10 mouse cellular contexts compared by ENCODE assay signal in genomic region chr17:86283741-86284140, GRCm38 (mm10).
DNase-seq lines count a peak whose midpoint lies in the region; ATAC-seq and TF ChIP-seq lines count a peak whose summit lies in the region.
"Had no signal": no experiment of that assay in that cellular context is flagged by ENCODE, and none has a peak within 500 bp of the region (broad histone marks: within the 10 kb centered on the region; RNA-seq: fewer than 3 reads in every experiment).

No protein-coding gene starts in this region.

- peak; percentile 71 for ATAC-seq in lung, postnatal 0 days
- no peak; the same call in 1 of the 2 replicates for ATAC-seq in kidney, postnatal 0 days (replicated peaks; ENCODE audit: low FRiP score, low read depth)
- ATAC-seq in megakaryocyte-erythroid progenitor cell, adult 5-6 weeks (replicated peaks; ENCODE audit: low FRiP score, low TSS enrichment, poor library complexity, severe bottlenecking): no peak
- no peak for ATAC-seq in erythroid progenitor cell, adult 5-6 weeks (replicated peaks; ENCODE audit: low FRiP score, poor library complexity, severe bottlenecking)

- no peak for TF ChIP-seq POLR2A in lung, adult 2 months (IDR thresholded peaks at IDR 0.05; ENCODE audit: borderline replicate concordance, extremely low read depth, low read depth, low read length)

- no peak overlapping the region for H3K4me2 ChIP-seq in lung, postnatal 0 days (replicated peaks; ENCODE audit: low read depth, low read length)
- H3K4me2 ChIP-seq in kidney, postnatal 0 days (ENCODE audit: low read length): no peak overlapping the region
- H3K4me2 ChIP-seq: embryonic facial prominence, embryonic 12.5 days had no signal

- no peaks in the 10 kb centered on the region for H3K9me3 ChIP-seq in lung, postnatal 0 days (ENCODE audit: low read length)
- no peaks in the 10 kb centered on the region for H3K9me3 ChIP-seq in kidney, postnatal 0 days (replicated peaks; ENCODE audit: low read length)
- H3K9me3 ChIP-seq: embryonic facial prominence, embryonic 12.5 days had no signal

- H3K4me3 ChIP-seq in lung, postnatal 0 days (ENCODE audit: low read depth, low read length): no peak overlapping the region
- H3K4me3 ChIP-seq in lung, adult 2 months (replicated peaks; ENCODE audit: extremely low read depth, low read depth, low read length): no peak overlapping the region
- H3K4me3 ChIP-seq in kidney, postnatal 0 days (replicated peaks; ENCODE audit: low read depth, low read length): no peak overlapping the region
- H3K4me3 ChIP-seq: embryonic facial prominence, embryonic 12.5 days had no signal

- 24% methylated on average over 5 of the region's 5 CpGs for WGBS in lung, postnatal 0 days
- 21% methylated on average over 5 of the region's 5 CpGs for WGBS in lung, adult 2 months
- WGBS in kidney, postnatal 0 days: 25% methylated on average over 5 of the region's 5 CpGs

- no peaks in the 10 kb centered on the region for H3K27me3 ChIP-seq in lung, postnatal 0 days (replicated peaks; ENCODE audit: insufficient read depth, low read length)
- H3K27me3 ChIP-seq in kidney, postnatal 0 days (ENCODE audit: insufficient read depth, low read length): no peaks in the 10 kb centered on the region
- H3K27me3 ChIP-seq: embryonic facial prominence, embryonic 12.5 days had no signal

- peak; percentile 57 for DNase-seq in cerebellum, adult 11 months
- no peak for DNase-seq in cerebellum, adult 8-10 months
- peak; percentile 43 for DNase-seq in lung, postnatal 0 days (ENCODE audit: low spot score)
- no peak for DNase-seq in lung, adult 2 months
- DNase-seq in kidney, postnatal 0 days (ENCODE audit: low spot score): peak; percentile 39
- DNase-seq in MN1 (ENCODE audit: low spot score): no peak
- DNase-seq: right cerebral cortex, postnatal 4 days had no signal

- no peaks in the 10 kb centered on the region for H3K36me3 ChIP-seq in lung, postnatal 0 days (ENCODE audit: insufficient read depth, low read length)
- no peaks in the 10 kb centered on the region for H3K36me3 ChIP-seq in kidney, postnatal 0 days (ENCODE audit: insufficient read depth, low read length)
- H3K36me3 ChIP-seq: embryonic facial prominence, embryonic 12.5 days had no signal

- no peak for TF ChIP-seq CTCF in lung, postnatal 0 days (IDR thresholded peaks at IDR 0.05)
- TF ChIP-seq CTCF in lung, adult 2 months (IDR thresholded peaks at IDR 0.05; ENCODE audit: insufficient read depth, low read length): no peak
- no peak for TF ChIP-seq CTCF in kidney, postnatal 0 days (IDR thresholded peaks at IDR 0.05; ENCODE audit: low read depth)

- H3K4me1 ChIP-seq in lung, postnatal 0 days (ENCODE audit: insufficient read depth, low read depth, low read length): peaks cover 3% of the 10 kb centered on the region; the same call in 1 of the 2 replicates
- H3K4me1 ChIP-seq in lung, adult 2 months (ENCODE audit: control insufficient read depth, insufficient read depth, low read length): peaks cover 27% of the 10 kb centered on the region
- H3K4me1 ChIP-seq in kidney, postnatal 0 days (replicated peaks; ENCODE audit: insufficient read depth, low read length): peaks cover 17% of the 10 kb centered on the region

- peak overlapping the region; percentile 59 for H3K27ac ChIP-seq in lung, postnatal 0 days (ENCODE audit: low read length)
- H3K27ac ChIP-seq in kidney, postnatal 0 days: peak overlapping the region; percentile 40; the same call in 1 of the 2 replicates
- H3K27ac ChIP-seq: embryonic facial prominence, embryonic 12.5 days had no signal

- H3K9ac ChIP-seq in lung, postnatal 0 days (replicated peaks; ENCODE audit: low read depth): no peak overlapping the region
- H3K9ac ChIP-seq in kidney, postnatal 0 days (ENCODE audit: low read depth, low read length): no peak overlapping the region
- H3K9ac ChIP-seq: embryonic facial prominence, embryonic 12.5 days had no signal

- TF ChIP-seq EP300 in lung, postnatal 0 days (IDR thresholded peaks at IDR 0.05): no peak

Comparison
In these comparisons a context has a peak if more than half of its experiments do, and no peak if none do; other contexts are left out.
1. DNase-seq: peak in cerebellum, adult 11 months (single experiment), lung, postnatal 0 days (single experiment) and kidney, postnatal 0 days (single experiment); none in cerebellum, adult 8-10 months (single experiment), lung, adult 2 months (single experiment) and MN1 (single experiment).